Mouse (Mus musculus): ENCODE measurements at regions not wholly inside any gene's neighbourhood (a gene's known extent, or its start where the extent isn't known, plus 50 kb on each side); places are given as distances from the start of the nearest gene placed in this dataset.

GRCm38 (mm10) chr8:86360283-86360682 lies 220.2 kb downstream of the Abcc12 start:
- no peak for DNase-seq (ENCODE audit: low spot score in 2 of 2)

- DNase-seq (ENCODE audit: low spot score in 2 of 2), result no peak
Measured at GRCm38 (mm10) chr8:86359518-86359917, 221.0 kb downstream of the Abcc12 start.

- DNase-seq (ENCODE audit: low spot score in 2 of 2), result no peak
Measured at GRCm38 (mm10) chr8:86353816-86354215, 226.7 kb downstream of the Abcc12 start.

- no peak for DNase-seq (ENCODE audit: low spot score in 2 of 2)
Measured at GRCm38 (mm10) chr8:86351545-86352190, 228.8 kb downstream of the Abcc12 start.

GRCm38 (mm10) chr8:86350128-86350527 lies 230.4 kb downstream of the Abcc12 start:
- DNase-seq (ENCODE audit: low spot score in 2 of 2), result no peak

GRCm38 (mm10) chr8:86342016-86342684 lies 238.3 kb downstream of the Abcc12 start:
- no peak for DNase-seq (ENCODE audit: low spot score in 2 of 2)

- DNase-seq (ENCODE audit: low spot score in 2 of 2), result no peak
Measured at GRCm38 (mm10) chr8:86338574-86339264, 241.8 kb downstream of the Abcc12 start.

GRCm38 (mm10) chr8:86331383-86331782 lies 249.1 kb downstream of the Abcc12 start:
- no peak for DNase-seq (ENCODE audit: low spot score in 2 of 2)

- peak; percentile 24 to 62 for DNase-seq (ENCODE audit: low spot score in 2 of 2)
Measured at GRCm38 (mm10) chr8:86328626-86329025, 251.9 kb downstream of the Abcc12 start.

GRCm38 (mm10) chr8:86327982-86328381 lies 252.5 kb downstream of the Abcc12 start:
- no peak for DNase-seq (ENCODE audit: low spot score in 2 of 2)

GRCm38 (mm10) chr8:86325040-86325439 lies 255.4 kb downstream of the Abcc12 start:
- no peak for DNase-seq (ENCODE audit: low spot score in 2 of 2)

GRCm38 (mm10) chr8:86324542-86324941 lies 255.9 kb downstream of the Abcc12 start:
- peak; percentile 15 to 18 for DNase-seq (ENCODE audit: low spot score in 2 of 2)

- no peak for DNase-seq (ENCODE audit: low spot score in 2 of 2)
Measured at GRCm38 (mm10) chr8:86323823-86324222, 256.7 kb downstream of the Abcc12 start.

GRCm38 (mm10) chr8:86322494-86322893 lies 258.0 kb downstream of the Abcc12 start:
- DNase-seq (ENCODE audit: low spot score in 2 of 2), result no peak

- DNase-seq (ENCODE audit: low spot score in 2 of 2), result no peak
Measured at GRCm38 (mm10) chr8:86320938-86321337, 259.5 kb downstream of the Abcc12 start.

- no peak for DNase-seq (ENCODE audit: low spot score in 2 of 2)
Measured at GRCm38 (mm10) chr8:86318531-86318930, 262.0 kb downstream of the Abcc12 start.

- no peak for DNase-seq (ENCODE audit: low spot score in 2 of 2)
Measured at GRCm38 (mm10) chr8:86316236-86316635, 264.2 kb downstream of the Abcc12 start.

GRCm38 (mm10) chr8:86309460-86309859 lies 271.0 kb downstream of the Abcc12 start:
- DNase-seq (ENCODE audit: low spot score in 2 of 2), result no peak

- no peak for DNase-seq (ENCODE audit: low spot score in 2 of 2)
Measured at GRCm38 (mm10) chr8:86307339-86307738, 273.1 kb downstream of the Abcc12 start.

- no peak for DNase-seq (ENCODE audit: low spot score in 2 of 2)
Measured at GRCm38 (mm10) chr8:86301885-86302509, 278.5 kb downstream of the Abcc12 start.

- DNase-seq (ENCODE audit: low spot score in 2 of 2), result no peak
Measured at GRCm38 (mm10) chr8:86288713-86289384, 291.6 kb downstream of the Abcc12 start.

- DNase-seq (ENCODE audit: low spot score in 2 of 2), result no peak
Measured at GRCm38 (mm10) chr8:86282922-86283321, 297.6 kb downstream of the Abcc12 start.

Data from frontal cortex, postnatal 25 days (tissue).